Mouse (Mus musculus) gastrocnemius, adult 2 months (tissue): ENCODE measurements around the gene Tedc1. TPM values are rescaled to one million over a fixed set of nuclear protein-coding genes. Genes with fewer than 3 reads are reported as not detected.

Source experiments
- DNase-seq: peaks from one replicate; pipeline ENCODE4 v3.0.0; 2022
- H3K27ac ChIP-seq: fragments of 200-600 bp; 2 replicates; pipeline ENCODE4 v1.8.1; 2022; ENCODE audit warnings: mild to moderate bottlenecking
- H3K4me3 ChIP-seq: fragments of 200-600 bp; 2 replicates; pipeline ENCODE4 v1.8.1; 2022; ENCODE audit warnings: mild to moderate bottlenecking, moderate library complexity
- CTCF ChIP-seq: fragments of 200-600 bp; IDR thresholded peaks from 2 replicates; pipeline ENCODE4 v1.8.1; 2022; ENCODE audit warnings: antibody characterized with exemption, mild to moderate bottlenecking, moderate library complexity
- intact Hi-C: fragments of 180-260 bp; cut with DNase I; formaldehyde crosslinking; loops from one replicate; pipeline ENCODE4 v1.15.1; 2025
- total RNA-seq, 2 experiments: library from RNA; stranded (reverse); gene quantifications; 2 replicates each; pipeline ENCODE4 v1.2.3; 2021

Gene Tedc1
- total RNA-seq, 2 experiments from 2014 or later = not detected

GRCm38 (mm10) chr12:113133260-113133659, 23.0 kb upstream of the Tedc1 start:
- Histone ChIP-seq H3K27ac (peak overlapping the region; percentile 68), H3K4me3 (no peak overlapping the region; the same call in 1 of the 2 replicates)
- no peak for TF ChIP-seq CTCF
- intact Hi-C loops = no loop called here
- DNase-seq = no peak

GRCm38 (mm10) chr12:113133861-113134403, 22.3 kb upstream of the Tedc1 start:
- intact Hi-C loops = no loop called here

GRCm38 (mm10) chr12:113134502-113134901, 21.7 kb upstream of the Tedc1 start:
- intact Hi-C loops = no loop called here
- Histone ChIP-seq H3K27ac (no peak overlapping the region), H3K4me3 (no peak overlapping the region)
- no peak for DNase-seq
- TF ChIP-seq CTCF = no peak

More at GRCm38 (mm10) chr12:113133861-113134403, 22.3 kb upstream of the Tedc1 start:
- H3K4me3 ChIP-seq = no peak overlapping the region
- H3K27ac ChIP-seq = peak overlapping the region; percentile 68
- DNase-seq = no peak
- no peak for TF ChIP-seq CTCF

DNA sequence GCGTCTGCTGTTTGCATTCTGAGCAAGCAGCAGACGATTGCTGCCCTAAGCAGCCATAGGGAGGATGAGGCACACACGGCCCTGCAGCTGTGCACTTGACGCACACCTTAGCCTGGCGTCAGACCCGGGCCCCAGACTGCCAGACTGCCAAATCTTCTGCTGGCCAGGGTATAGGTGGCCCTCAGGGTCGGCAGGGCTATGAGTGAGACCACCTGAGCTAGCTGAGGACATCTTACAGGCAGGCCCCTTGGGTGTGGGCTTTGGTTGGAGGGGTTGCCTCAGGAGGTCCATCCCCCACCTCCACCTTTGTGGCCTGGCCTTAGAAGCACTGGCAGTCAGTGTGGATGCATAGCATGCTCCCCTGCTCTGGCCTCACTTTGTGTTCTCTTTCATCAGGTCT, 20.8 kb upstream of the Tedc1 start:
- Histone ChIP-seq H3K4me3 (no peak overlapping the region), H3K27ac (no peak overlapping the region)
- DNase-seq = no peak
- intact Hi-C loops = no loop called here
- no peak for TF ChIP-seq CTCF

DNA sequence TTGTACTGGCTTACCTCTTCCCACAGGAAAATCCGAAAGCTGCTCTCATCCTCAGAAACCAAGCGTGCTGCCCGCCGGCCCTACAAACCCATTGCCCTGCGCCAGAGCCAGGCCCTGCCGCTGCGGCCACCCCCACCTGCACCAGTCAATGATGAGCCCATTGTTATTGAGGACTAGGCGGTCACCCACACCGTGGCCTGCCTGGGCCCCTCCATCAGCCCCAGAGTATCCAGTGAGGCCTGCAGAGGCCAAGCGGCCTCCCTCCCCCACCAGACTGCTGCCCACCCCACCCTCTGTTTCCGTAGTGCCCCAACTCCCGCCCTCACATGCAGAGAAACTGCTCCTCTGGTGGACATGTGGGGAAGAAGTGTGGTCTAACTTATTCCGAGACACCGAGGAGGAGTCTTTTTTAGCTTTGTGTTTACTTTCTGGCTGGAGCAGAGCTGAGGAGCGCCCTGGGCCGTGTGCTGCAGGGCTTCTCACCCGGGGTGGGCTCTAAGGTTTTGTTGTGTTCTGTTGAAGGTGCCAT, 19.7 kb upstream of the Tedc1 start:
- TF ChIP-seq CTCF = no peak
- intact Hi-C loops = no loop called here
- no peak for DNase-seq
- no peak overlapping the region for H3K27ac ChIP-seq
- no peak overlapping the region for H3K4me3 ChIP-seq

GRCm38 (mm10) chr12:113137260-113138213, 18.7 kb upstream of the Tedc1 start:
- TF ChIP-seq CTCF = no peak
- intact Hi-C loops = no loop called here
- DNase-seq = no peak
- Histone ChIP-seq H3K4me3 (no peak overlapping the region), H3K27ac (no peak overlapping the region)

GRCm38 (mm10) chr12:113138291-113138690, 17.9 kb upstream of the Tedc1 start:
- intact Hi-C loops = no loop called here
- no peak for TF ChIP-seq CTCF
- DNase-seq = no peak
- Histone ChIP-seq H3K4me3 (no peak overlapping the region), H3K27ac (no peak overlapping the region)

GRCm38 (mm10) chr12:113138901-113139864, 17.0 kb upstream of the Tedc1 start:
- peak overlapping the region; percentile 93 for H3K4me3 ChIP-seq
- TF ChIP-seq CTCF = no peak
- intact Hi-C loops = no loop called here
- peak overlapping the region; percentile 90 for H3K27ac ChIP-seq
- no peak for DNase-seq

DNA sequence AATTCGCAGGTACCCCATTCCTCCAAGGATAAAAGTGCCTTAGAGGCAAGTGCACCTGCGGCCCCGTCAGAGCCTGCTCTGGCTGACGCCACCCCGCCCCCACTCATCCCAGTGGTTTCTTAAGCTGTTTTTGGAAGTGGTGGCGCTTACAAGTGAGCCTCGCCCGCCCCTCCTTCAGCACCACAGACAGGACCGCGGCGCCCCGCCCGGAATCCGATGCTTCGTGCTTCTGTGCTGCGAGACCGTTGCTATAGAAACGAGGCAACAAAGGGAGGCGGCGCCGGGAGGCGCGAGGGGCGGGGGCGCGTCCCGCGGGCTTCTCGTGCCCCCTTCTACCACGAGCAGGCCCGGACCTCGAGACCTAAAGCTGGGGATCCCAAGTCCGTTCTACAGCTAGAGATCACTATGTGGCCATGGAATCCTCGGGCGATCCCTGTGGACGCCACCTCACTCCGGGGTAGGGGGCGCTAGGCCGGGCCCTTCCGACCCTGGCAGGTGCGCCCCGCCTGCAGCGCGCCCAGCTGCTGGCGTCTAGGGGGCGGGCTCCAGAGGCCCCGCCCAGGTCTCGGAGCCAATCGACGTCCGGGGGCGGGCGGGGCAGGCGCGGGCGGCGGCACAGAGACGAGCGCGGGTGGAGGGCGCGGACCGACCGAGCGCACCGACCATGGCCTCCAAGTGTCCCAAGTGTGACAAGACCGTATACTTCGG, 16.2 kb upstream of the Tedc1 start, which contains the start of gene Crip2:
Gene Crip2 (plus strand): TSS at position 329 of the 708 bp plus-strand sequence.
- DNase-seq = peak; percentile 93
- TF ChIP-seq CTCF = peak; percentile 30; the same call in 1 of the 2 replicates
- H3K4me3 ChIP-seq = peak within 1 kb of the TSS; percentile 93
- peak within 1 kb of the TSS; percentile 90 for H3K27ac ChIP-seq
- intact Hi-C loops = no loop called here

- peak overlapping the region; percentile 90 for H3K27ac ChIP-seq
Measured at GRCm38 (mm10) chr12:113140616-113141411, 15.4 kb upstream of the Tedc1 start.

GRCm38 (mm10) chr12:113141531-113141973, 14.7 kb upstream of the Tedc1 start:
- Histone ChIP-seq H3K4me3 (peak overlapping the region; percentile 93), H3K27ac (peak overlapping the region; percentile 90)
- intact Hi-C loops = no loop called here
- TF ChIP-seq CTCF = no peak
- peak; percentile 79 for DNase-seq

More at GRCm38 (mm10) chr12:113140616-113141411, 15.4 kb upstream of the Tedc1 start:
- no peak for TF ChIP-seq CTCF
- intact Hi-C loops = no loop called here
- DNase-seq = no peak
- H3K4me3 ChIP-seq = peak overlapping the region; percentile 93
